Mouse (Mus musculus) myocyte (in vitro differentiated cells): ENCODE measurements around the gene Cd6. TPM values are rescaled to one million over a fixed set of nuclear protein-coding genes. Genes with fewer than 3 reads are reported as not detected.

Source experiments
- H3K27me3 ChIP-seq: one replicate; pipeline ENCODE4 v1.6.1; 2011; ENCODE audit not compliant: control insufficient read depth, insufficient read depth, insufficient read length
- H3K36me3 ChIP-seq: one replicate; pipeline ENCODE4 v1.6.1; 2011; ENCODE audit not compliant: control insufficient read depth, insufficient read depth
- H3K4me2 ChIP-seq: one replicate; pipeline ENCODE4 v1.6.1; 2011; ENCODE audit warnings: low read depth, control low read depth
- H3K4me3 ChIP-seq: one replicate; pipeline ENCODE4 v1.5.1; 2011; ENCODE audit warnings: mild to moderate bottlenecking, control low read depth, moderate library complexity
- H3K79me2 ChIP-seq: one replicate; pipeline ENCODE4 v1.6.1; 2011; ENCODE audit not compliant: control insufficient read depth, insufficient read depth
- H3ac ChIP-seq: one replicate; pipeline ENCODE4 v1.6.1; 2011; ENCODE audit not compliant: control insufficient read depth, insufficient read length
- CEBPB ChIP-seq: IDR thresholded peaks from 2 replicates; pipeline ENCODE4 v1.6.1; 2011; ENCODE audit warnings: mild to moderate bottlenecking, moderate library complexity; ENCODE audit not compliant: poor library complexity, insufficient read depth, severe bottlenecking
- E2F4 ChIP-seq: IDR thresholded peaks from one replicate; pipeline ENCODE4 v1.6.1; 2011; ENCODE audit warnings: mild to moderate bottlenecking, control low read depth, moderate library complexity; ENCODE audit not compliant: insufficient read depth
- MAX ChIP-seq: IDR thresholded peaks from one replicate; pipeline ENCODE4 v1.6.1; 2011; ENCODE audit warnings: low read depth, mild to moderate bottlenecking, control low read depth
- MYOD1 ChIP-seq, 3 experiments: IDR thresholded peaks; one replicate each; pipeline ENCODE4 v1.6.1; 2011; ENCODE audit warnings: control low read depth in 2 of 3, low read depth in 2 of 3, mild to moderate bottlenecking in 2 of 3, moderate library complexity in 1 of 3; ENCODE audit not compliant: insufficient read length in 2 of 3, control insufficient read depth in 1 of 3
- MYOG ChIP-seq, 3 experiments: IDR thresholded peaks; one replicate each; pipeline ENCODE4 v1.6.1; 2011; ENCODE audit warnings: control low read depth in 2 of 3, low read depth in 2 of 3, mild to moderate bottlenecking in 2 of 3; ENCODE audit not compliant: insufficient read length in 2 of 3, control insufficient read depth in 1 of 3, insufficient read depth in 1 of 3
- POLR2A ChIP-seq: IDR thresholded peaks from one replicate; pipeline ENCODE4 v1.6.1; 2011; ENCODE audit warnings: low read depth, mild to moderate bottlenecking, control low read depth, moderate library complexity; ENCODE audit not compliant: insufficient read length
- POLR2AphosphoS2 ChIP-seq: IDR thresholded peaks from one replicate; pipeline ENCODE4 v1.6.1; 2011; ENCODE audit warnings: low read depth, control low read depth; ENCODE audit not compliant: insufficient read length
- REST ChIP-seq: IDR thresholded peaks from one replicate; pipeline ENCODE4 v1.6.1; 2011; ENCODE audit warnings: mild to moderate bottlenecking, control low read depth, moderate library complexity; ENCODE audit not compliant: insufficient read depth, insufficient read length
- SRF ChIP-seq: IDR thresholded peaks from one replicate; pipeline ENCODE4 v1.6.1; 2011; ENCODE audit warnings: low read depth; ENCODE audit not compliant: control insufficient read depth, insufficient read length
- TCF12 ChIP-seq: IDR thresholded peaks from one replicate; pipeline ENCODE4 v1.6.1; 2011; ENCODE audit warnings: mild to moderate bottlenecking, control low read depth; ENCODE audit not compliant: poor library complexity, insufficient read depth, severe bottlenecking
- TCF3 ChIP-seq: IDR thresholded peaks from one replicate; pipeline ENCODE4 v1.6.1; 2011; ENCODE audit warnings: low read depth, control low read depth; ENCODE audit not compliant: insufficient read length
- USF1 ChIP-seq: IDR thresholded peaks from one replicate; pipeline ENCODE4 v1.6.1; 2011; ENCODE audit warnings: low read depth, mild to moderate bottlenecking, control low read depth, moderate library complexity
- polyA plus RNA-seq: library from polyadenylated mRNA; unstranded; fragments of >200 nt; fragmentation: generic; extraction: Trizol; gene quantifications from one replicate; pipeline ENCODE4 v1.2.1, GENCODE M21; 2012; ENCODE audit warnings: missing spikeins

Cd6 gene
- polyA plus RNA-seq, 1 experiment = not detected

DNA sequence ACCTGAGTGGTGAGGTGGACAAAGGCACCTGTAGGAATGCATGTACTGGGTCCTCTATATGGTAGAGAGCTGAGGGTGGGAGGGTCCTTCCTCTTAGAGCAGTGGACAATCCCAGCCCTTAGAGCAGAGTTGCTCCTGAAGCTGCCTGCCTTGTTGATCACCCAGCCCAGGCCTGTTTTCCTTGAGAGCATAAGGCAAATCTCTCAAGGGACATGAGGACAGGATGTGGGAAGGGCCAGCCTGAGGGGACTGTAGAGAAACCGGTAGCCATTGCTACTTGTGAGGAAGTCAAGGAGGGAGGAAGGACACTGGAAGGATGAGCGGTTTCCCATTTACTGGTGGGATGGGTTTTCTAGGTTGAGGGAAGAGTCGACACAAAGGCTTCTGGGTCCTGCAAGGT is 87.3 kb downstream of the Cd6 start:
- Histone ChIP-seq H3ac (no peak overlapping the region), H3K4me3 (no peak overlapping the region), H3K36me3 (no peaks in the 10 kb centered on the region), H3K4me2 (no peak overlapping the region), H3K27me3 (no peaks in the 10 kb centered on the region), H3K79me2 (no peaks in the 10 kb centered on the region)
- TF ChIP-seq MYOG (IDR thresholded peaks at IDR 0.05; ENCODE audit: control insufficient read depth in 1 of 3, insufficient read depth in 1 of 3, insufficient read length in 2 of 3, low read depth in 2 of 3) (no peak), TCF12 (no peak), MYOD1 (IDR thresholded peaks at IDR 0.05; ENCODE audit: control insufficient read depth in 1 of 3, insufficient read length in 2 of 3, low read depth in 2 of 3) (no peak), POLR2AphosphoS2 (no peak), POLR2A (no peak), MAX (no peak), CEBPB (no peak), REST (no peak), USF1 (no peak), SRF (no peak), TCF3 (no peak), E2F4 (no peak)

GRCm38 (mm10) chr19:10742145-10742544 is 87.7 kb downstream of the Cd6 start:
- Histone ChIP-seq H3ac (no peak overlapping the region), H3K79me2 (no peaks in the 10 kb centered on the region), H3K36me3 (no peaks in the 10 kb centered on the region), H3K27me3 (no peaks in the 10 kb centered on the region), H3K4me3 (no peak overlapping the region), H3K4me2 (no peak overlapping the region)
- no peak for TF ChIP-seq CEBPB
- TF ChIP-seq E2F4 = no peak
- TF ChIP-seq POLR2AphosphoS2 = no peak
- no peak for TF ChIP-seq REST
- TF ChIP-seq SRF = no peak
- TF ChIP-seq MYOG (IDR thresholded peaks at IDR 0.05; ENCODE audit: control insufficient read depth in 1 of 3, insufficient read depth in 1 of 3, insufficient read length in 2 of 3, low read depth in 2 of 3) = no peak
- no peak for TF ChIP-seq MYOD1 (IDR thresholded peaks at IDR 0.05; ENCODE audit: control insufficient read depth in 1 of 3, insufficient read length in 2 of 3, low read depth in 2 of 3)
- TF ChIP-seq POLR2A = no peak
- no peak for TF ChIP-seq MAX
- no peak for TF ChIP-seq TCF3
- TF ChIP-seq TCF12 = no peak
- no peak for TF ChIP-seq USF1

DNA sequence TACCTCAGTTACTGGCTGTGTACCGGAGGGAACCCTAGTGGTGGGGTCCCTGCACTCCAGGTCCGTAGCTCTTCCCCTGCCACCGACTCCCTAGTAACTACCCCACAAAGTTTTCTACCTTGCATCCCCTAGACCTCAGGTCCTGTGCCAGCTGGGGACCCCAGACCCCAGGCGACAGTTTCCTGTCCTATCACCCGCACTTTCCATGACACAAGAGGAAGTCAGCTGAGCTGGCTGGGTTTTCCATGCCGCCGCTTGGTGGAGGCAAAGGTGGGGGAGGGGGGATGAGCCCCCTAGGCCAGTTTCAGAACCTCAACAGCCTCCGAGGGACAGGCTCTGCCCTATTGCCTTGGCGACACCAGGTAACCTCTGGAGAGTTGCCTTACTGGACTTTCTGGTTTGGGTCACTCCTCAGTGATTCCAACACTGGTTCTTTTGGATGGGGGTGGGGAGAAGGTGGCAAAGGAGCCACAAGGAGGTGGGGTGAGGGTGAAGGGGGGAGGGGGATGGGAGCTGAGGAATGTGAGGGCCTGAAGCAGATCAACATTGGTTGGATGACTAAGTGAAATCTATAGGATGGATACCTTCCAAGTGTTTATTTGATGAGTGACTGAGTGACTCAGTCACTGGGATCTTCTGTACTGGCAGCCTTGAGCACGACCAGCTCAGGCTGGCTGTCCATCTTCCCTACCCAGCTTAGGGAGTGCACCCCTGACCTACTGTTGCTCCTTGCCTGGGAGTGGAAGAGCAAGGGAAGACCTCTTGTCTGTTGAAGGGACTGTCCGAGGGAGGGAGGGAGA is 89.0 kb downstream of the Cd6 start:
- Histone ChIP-seq H3K4me2 (no peak overlapping the region), H3K79me2 (no peaks in the 10 kb centered on the region), H3K36me3 (no peaks in the 10 kb centered on the region)

DNA sequence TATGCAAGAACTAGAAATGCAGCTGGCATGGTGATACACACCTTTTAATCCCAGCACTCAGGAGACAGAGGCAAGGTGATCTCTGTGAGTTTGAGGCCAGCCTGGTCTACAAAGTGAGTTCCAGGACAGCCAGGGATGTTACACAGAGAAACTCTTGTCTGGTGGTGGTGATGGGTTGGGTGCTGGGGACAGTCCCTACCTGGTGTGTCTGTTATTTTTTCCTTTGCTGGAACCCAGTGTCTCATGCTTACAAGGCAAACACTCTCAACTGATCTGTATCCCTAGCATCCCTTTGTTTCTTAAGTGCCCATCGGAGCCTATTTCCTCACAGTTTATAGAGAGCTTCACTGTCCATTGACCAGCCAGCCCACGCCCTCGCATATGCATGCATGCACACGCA is 89.9 kb downstream of the Cd6 start:
- Histone ChIP-seq H3K79me2 (no peaks in the 10 kb centered on the region), H3K4me2 (no peak overlapping the region)

More for the DNA sequence above, 89.0 kb downstream of the Cd6 start:
- TF ChIP-seq MAX (no peak), MYOG (IDR thresholded peaks at IDR 0.05; ENCODE audit: control insufficient read depth in 1 of 3, insufficient read depth in 1 of 3, insufficient read length in 2 of 3, low read depth in 2 of 3) (no peak), TCF3 (no peak), TCF12 (no peak), CEBPB (no peak), MYOD1 (IDR thresholded peaks at IDR 0.05; ENCODE audit: control insufficient read depth in 1 of 3, insufficient read length in 2 of 3, low read depth in 2 of 3) (no peak), REST (no peak), SRF (no peak), POLR2A (no peak), USF1 (no peak), E2F4 (no peak), POLR2AphosphoS2 (no peak)
- no peaks in the 10 kb centered on the region for H3K27me3 ChIP-seq
- H3ac ChIP-seq = no peak overlapping the region
- no peak overlapping the region for H3K4me3 ChIP-seq

More for the DNA sequence above, 89.9 kb downstream of the Cd6 start:
- no peaks in the 10 kb centered on the region for H3K36me3 ChIP-seq
- H3K27me3 ChIP-seq = no peaks in the 10 kb centered on the region
- no peak overlapping the region for H3K4me3 ChIP-seq
- TF ChIP-seq SRF = no peak
- no peak for TF ChIP-seq POLR2AphosphoS2
- TF ChIP-seq POLR2A = no peak
- no peak for TF ChIP-seq TCF3
- no peak for TF ChIP-seq E2F4
- no peak for TF ChIP-seq USF1
- TF ChIP-seq TCF12 = no peak
- TF ChIP-seq MYOG (IDR thresholded peaks at IDR 0.05; ENCODE audit: control insufficient read depth in 1 of 3, insufficient read depth in 1 of 3, insufficient read length in 2 of 3, low read depth in 2 of 3) = no peak
- TF ChIP-seq REST = no peak
- no peak for TF ChIP-seq MYOD1 (IDR thresholded peaks at IDR 0.05; ENCODE audit: control insufficient read depth in 1 of 3, insufficient read length in 2 of 3, low read depth in 2 of 3)
- no peak for TF ChIP-seq MAX
- TF ChIP-seq CEBPB = no peak
- H3ac ChIP-seq = no peak overlapping the region

Other genes with a start within 250 kb of the Cd6 start
- gene Ddb1, start 224.7 kb downstream of the Cd6 start, polyA plus RNA-seq = 571 TPM
- 16.7 TPM for gene Tkfc, start 224.4 kb downstream of the Cd6 start, polyA plus RNA-seq
- gene Vwce, start 195.8 kb downstream of the Cd6 start, polyA plus RNA-seq = 0.05 TPM
- gene Pga5, start 152.0 kb downstream of the Cd6 start, polyA plus RNA-seq = 0.04 TPM
- 30.2 TPM for gene Vps37c, start 141.3 kb downstream of the Cd6 start, polyA plus RNA-seq
- not detected for gene Cd5, start 91.1 kb downstream of the Cd6 start, polyA plus RNA-seq
- gene Slc15a3, start 9.7 kb upstream of the Cd6 start, polyA plus RNA-seq = 0.02 TPM
- gene Tmem132a, start 39.9 kb upstream of the Cd6 start, polyA plus RNA-seq = 118 TPM
- gene Tmem109, start 51.9 kb upstream of the Cd6 start, polyA plus RNA-seq = 223 TPM
- gene Prpf19, start 65.2 kb upstream of the Cd6 start, polyA plus RNA-seq = 222 TPM
- gene Zp1, start 90.6 kb upstream of the Cd6 start, polyA plus RNA-seq = 0.05 TPM
- 0.10 TPM for gene Ptgdr2, start 107.1 kb upstream of the Cd6 start, polyA plus RNA-seq
- 33.1 TPM for gene Ccdc86, start 119.2 kb upstream of the Cd6 start, polyA plus RNA-seq
- gene Ms4a10, start 144.6 kb upstream of the Cd6 start, polyA plus RNA-seq = 0.30 TPM
- gene Ms4a15, start 163.2 kb upstream of the Cd6 start, polyA plus RNA-seq = not detected
- gene Ms4a18, start 188.0 kb upstream of the Cd6 start, polyA plus RNA-seq = 0.04 TPM